Mouse (Mus musculus): ENCODE measurements around the gene Traf2. TPM values are rescaled to one million over a fixed set of nuclear protein-coding genes. Genes with fewer than 3 reads are reported as not detected.

Gene Traf2
- polyA plus RNA-seq, 1 experiment from 2014 or later, result 16.8 TPM

GRCm38 (mm10) chr2:25568473-25569019 is 21.8 kb upstream of the Traf2 start:
- peaks cover 7% of the 10 kb centered on the region; the same call in 1 of the 2 replicates for H3K36me3 ChIP-seq (ENCODE audit: control insufficient read depth, insufficient read depth, low read length)
- H3K27me3 ChIP-seq (replicated peaks; ENCODE audit: control insufficient read depth, insufficient read depth, low read length), result no peaks in the 10 kb centered on the region
- ATAC-seq, result no peak
- no peak overlapping the region for H3K27ac ChIP-seq (ENCODE audit: low read depth, low read length)
- no peak overlapping the region for H3K4me2 ChIP-seq (ENCODE audit: low read length)
- H3K9ac ChIP-seq (ENCODE audit: low read depth, low read length), result no peak overlapping the region
- H3K9me3 ChIP-seq (ENCODE audit: control insufficient read depth, low read length), result no peaks in the 10 kb centered on the region
- H3K4me1 ChIP-seq (ENCODE audit: control insufficient read depth, insufficient read depth, low read depth, low read length), result peaks cover 6% of the 10 kb centered on the region
- whole genome bisulfite sequencing, result 96% methylated on average over 6 of the region's 6 CpGs
- H3K4me3 ChIP-seq (ENCODE audit: low read length), result no peak overlapping the region

- no peak for ATAC-seq
- WGBS, result 85% methylated on average over 6 of the region's 6 CpGs
- H3K36me3 ChIP-seq (ENCODE audit: control insufficient read depth, insufficient read depth, low read length), result peaks cover 22% of the 10 kb centered on the region
Observed at GRCm38 (mm10) chr2:25566558-25566957, 19.8 kb upstream of the Traf2 start.

GRCm38 (mm10) chr2:25565741-25566140 is 19.0 kb upstream of the Traf2 start:
- Histone ChIP-seq H3K27me3 (replicated peaks; ENCODE audit: control insufficient read depth, insufficient read depth, low read length) (no peaks in the 10 kb centered on the region), H3K4me1 (ENCODE audit: control insufficient read depth, insufficient read depth, low read depth, low read length) (no peaks in the 10 kb centered on the region), H3K4me2 (ENCODE audit: low read length) (no peak overlapping the region), H3K4me3 (ENCODE audit: low read length) (no peak overlapping the region), H3K27ac (ENCODE audit: low read depth, low read length) (no peak overlapping the region), H3K9me3 (ENCODE audit: control insufficient read depth, low read length) (no peaks in the 10 kb centered on the region), H3K9ac (ENCODE audit: low read depth, low read length) (no peak overlapping the region), H3K36me3 (ENCODE audit: control insufficient read depth, insufficient read depth, low read length) (peaks cover 31% of the 10 kb centered on the region)
- WGBS, result 88% methylated on average over 8 of the region's 8 CpGs
- peak; percentile 14; the same call in 1 of the 2 replicates for ATAC-seq

More at GRCm38 (mm10) chr2:25566558-25566957, 19.8 kb upstream of the Traf2 start:
- Histone ChIP-seq H3K27me3 (replicated peaks; ENCODE audit: control insufficient read depth, insufficient read depth, low read length) (no peaks in the 10 kb centered on the region), H3K4me1 (ENCODE audit: control insufficient read depth, insufficient read depth, low read depth, low read length) (no peaks in the 10 kb centered on the region), H3K9me3 (ENCODE audit: control insufficient read depth, low read length) (no peaks in the 10 kb centered on the region), H3K9ac (ENCODE audit: low read depth, low read length) (no peak overlapping the region), H3K27ac (ENCODE audit: low read depth, low read length) (no peak overlapping the region), H3K4me2 (ENCODE audit: low read length) (no peak overlapping the region), H3K4me3 (ENCODE audit: low read length) (no peak overlapping the region)

GRCm38 (mm10) chr2:25561946-25562345 is 15.2 kb upstream of the Traf2 start:
- no peak overlapping the region for H3K27ac ChIP-seq (ENCODE audit: low read depth, low read length)
- ATAC-seq, result no peak
- no peaks in the 10 kb centered on the region for H3K27me3 ChIP-seq (replicated peaks; ENCODE audit: control insufficient read depth, insufficient read depth, low read length)
- no peaks in the 10 kb centered on the region for H3K9me3 ChIP-seq (ENCODE audit: control insufficient read depth, low read length)
- H3K4me2 ChIP-seq (ENCODE audit: low read length), result no peak overlapping the region
- H3K4me3 ChIP-seq (ENCODE audit: low read length), result no peak overlapping the region
- no peak overlapping the region for H3K9ac ChIP-seq (ENCODE audit: low read depth, low read length)
- peaks cover 35% of the 10 kb centered on the region for H3K36me3 ChIP-seq (ENCODE audit: control insufficient read depth, insufficient read depth, low read length)
- H3K4me1 ChIP-seq (ENCODE audit: control insufficient read depth, insufficient read depth, low read depth, low read length), result peaks cover 16% of the 10 kb centered on the region
- WGBS, result 82% methylated on average over 9 of the region's 9 CpGs

GRCm38 (mm10) chr2:25560551-25560950 is 13.8 kb upstream of the Traf2 start:
- no peaks in the 10 kb centered on the region for H3K9me3 ChIP-seq (ENCODE audit: control insufficient read depth, low read length)
- H3K27me3 ChIP-seq (replicated peaks; ENCODE audit: control insufficient read depth, insufficient read depth, low read length), result no peaks in the 10 kb centered on the region
- no peak overlapping the region for H3K4me3 ChIP-seq (ENCODE audit: low read length)
- H3K36me3 ChIP-seq (ENCODE audit: control insufficient read depth, insufficient read depth, low read length), result peaks cover 33% of the 10 kb centered on the region
- H3K4me1 ChIP-seq (ENCODE audit: control insufficient read depth, insufficient read depth, low read depth, low read length), result peaks cover 22% of the 10 kb centered on the region
- WGBS, result 94% methylated on average over 8 of the region's 8 CpGs
- no peak overlapping the region for H3K9ac ChIP-seq (ENCODE audit: low read depth, low read length)
- no peak overlapping the region for H3K27ac ChIP-seq (ENCODE audit: low read depth, low read length)
- no peak overlapping the region for H3K4me2 ChIP-seq (ENCODE audit: low read length)
- no peak for ATAC-seq

GRCm38 (mm10) chr2:25558774-25559173 is 12.0 kb upstream of the Traf2 start:
- peaks cover 29% of the 10 kb centered on the region for H3K36me3 ChIP-seq (ENCODE audit: control insufficient read depth, insufficient read depth, low read length)
- H3K27ac ChIP-seq (ENCODE audit: low read depth, low read length), result no peak overlapping the region
- H3K4me1 ChIP-seq (ENCODE audit: control insufficient read depth, insufficient read depth, low read depth, low read length), result peaks cover 22% of the 10 kb centered on the region
- ATAC-seq, result no peak
- H3K27me3 ChIP-seq (replicated peaks; ENCODE audit: control insufficient read depth, insufficient read depth, low read length), result no peaks in the 10 kb centered on the region
- H3K4me2 ChIP-seq (ENCODE audit: low read length), result peak overlapping the region; percentile 97
- H3K4me3 ChIP-seq (ENCODE audit: low read length), result peak overlapping the region; percentile 96
- WGBS, result 76% methylated on average over 6 of the region's 6 CpGs
- peak overlapping the region; percentile 98 for H3K9ac ChIP-seq (ENCODE audit: low read depth, low read length)
- no peaks in the 10 kb centered on the region for H3K9me3 ChIP-seq (ENCODE audit: control insufficient read depth, low read length)

GRCm38 (mm10) chr2:25557964-25558360 is 11.2 kb upstream of the Traf2 start:
- peak overlapping the region; percentile 96 for H3K4me3 ChIP-seq (ENCODE audit: low read length)
- peaks cover 23% of the 10 kb centered on the region for H3K36me3 ChIP-seq (ENCODE audit: control insufficient read depth, insufficient read depth, low read length)
- peak overlapping the region; percentile 97 for H3K4me2 ChIP-seq (ENCODE audit: low read length)
- H3K27ac ChIP-seq (ENCODE audit: low read depth, low read length), result peak overlapping the region; percentile 88
- under 1% methylated on average over 24 of the region's 24 CpGs for WGBS
- peaks cover 22% of the 10 kb centered on the region for H3K4me1 ChIP-seq (ENCODE audit: control insufficient read depth, insufficient read depth, low read depth, low read length)
- no peak; the same call in 1 of the 2 replicates for ATAC-seq
- no peaks in the 10 kb centered on the region for H3K27me3 ChIP-seq (replicated peaks; ENCODE audit: control insufficient read depth, insufficient read depth, low read length)
- peak overlapping the region; percentile 98 for H3K9ac ChIP-seq (ENCODE audit: low read depth, low read length)
- no peaks in the 10 kb centered on the region for H3K9me3 ChIP-seq (ENCODE audit: control insufficient read depth, low read length)

GRCm38 (mm10) chr2:25557221-25557963 is 10.7 kb upstream of the Traf2 start, which contains the start of gene Edf1:
TSS of gene Edf1 (plus strand) at chr2:25557847.
- H3K9ac ChIP-seq (ENCODE audit: low read depth, low read length), result peak within 1 kb of the TSS; percentile 98
- peaks cover 18% of the 10 kb centered on the region for H3K36me3 ChIP-seq (ENCODE audit: control insufficient read depth, insufficient read depth, low read length)
- H3K27ac ChIP-seq (ENCODE audit: low read depth, low read length), result peak within 1 kb of the TSS; percentile 88
- H3K4me1 ChIP-seq (ENCODE audit: control insufficient read depth, insufficient read depth, low read depth, low read length), result peaks cover 22% of the 10 kb centered on the region
- H3K4me3 ChIP-seq (ENCODE audit: low read length), result peak within 1 kb of the TSS; percentile 96
- H3K4me2 ChIP-seq (ENCODE audit: low read length), result peak within 1 kb of the TSS; percentile 97
- WGBS, result under 1% methylated on average over 38 of the region's 61 CpGs
- no peaks in the 10 kb centered on the region for H3K27me3 ChIP-seq (replicated peaks; ENCODE audit: control insufficient read depth, insufficient read depth, low read length)
- no peaks in the 10 kb centered on the region for H3K9me3 ChIP-seq (ENCODE audit: control insufficient read depth, low read length)
- peak; percentile 99 for ATAC-seq

- H3K27ac ChIP-seq (ENCODE audit: low read depth, low read length), result no peak overlapping the region
- no peak overlapping the region for H3K9ac ChIP-seq (ENCODE audit: low read depth, low read length)
- H3K36me3 ChIP-seq (ENCODE audit: control insufficient read depth, insufficient read depth, low read length), result peaks cover 11% of the 10 kb centered on the region
- H3K4me2 ChIP-seq (ENCODE audit: low read length), result no peak overlapping the region
- peaks cover 22% of the 10 kb centered on the region for H3K4me1 ChIP-seq (ENCODE audit: control insufficient read depth, insufficient read depth, low read depth, low read length)
- no peaks in the 10 kb centered on the region for H3K9me3 ChIP-seq (ENCODE audit: control insufficient read depth, low read length)
- no peak for ATAC-seq
- H3K4me3 ChIP-seq (ENCODE audit: low read length), result no peak overlapping the region
- no peaks in the 10 kb centered on the region for H3K27me3 ChIP-seq (replicated peaks; ENCODE audit: control insufficient read depth, insufficient read depth, low read length)
- 55% methylated on average over 1 of the region's 1 CpGs for WGBS
Observed at GRCm38 (mm10) chr2:25556296-25556695, 9.6 kb upstream of the Traf2 start.
